Mouse (Mus musculus): ENCODE results near the gene Naa15.

Gene Naa15

GRCm38 (mm10) chr3:51517878-51518762 lies 103.2 kb downstream of the Naa15 start:
- TF ChIP-seq NANOG (IDR thresholded peaks at IDR 0.05; ENCODE audit: borderline replicate concordance, low read length) (no peak), CTCF (conservative IDR thresholded peaks at IDR 0.05; ENCODE audit: low read length) (no peak)
- Histone ChIP-seq H3K4me3 (replicated peaks; ENCODE audit: low read length) (0 out of 2 replicates have a peak overlapping the region, but pooled peaks have one; percentile 13), H3K36me3 (ENCODE audit: insufficient read depth, low read length) (peaks cover 5% of the 10 kb centered on the region; the same call in 1 of the 2 replicates), H3K27me3 (ENCODE audit: insufficient read depth, low read length) (no peaks in the 10 kb centered on the region; the same call in 1 of the 2 replicates), H3K4me1 (replicated peaks; ENCODE audit: low read depth, low read length) (peaks cover 17% of the 10 kb centered on the region), H3K9me3 (ENCODE audit: low read length) (no peaks in the 10 kb centered on the region)

GRCm38 (mm10) chr3:51518763-51519121 lies 103.8 kb downstream of the Naa15 start:
- Histone ChIP-seq H3K9me3 (ENCODE audit: low read length) (no peaks in the 10 kb centered on the region), H3K27me3 (ENCODE audit: insufficient read depth, low read length) (no peaks in the 10 kb centered on the region; the same call in 1 of the 2 replicates), H3K4me1 (replicated peaks; ENCODE audit: low read depth, low read length) (peaks cover 17% of the 10 kb centered on the region), H3K36me3 (ENCODE audit: insufficient read depth, low read length) (peaks cover 5% of the 10 kb centered on the region; the same call in 1 of the 2 replicates), H3K4me3 (replicated peaks; ENCODE audit: low read length) (0 out of 2 replicates have a peak overlapping the region, but pooled peaks have one; percentile 13)
- TF ChIP-seq NANOG (IDR thresholded peaks at IDR 0.05; ENCODE audit: borderline replicate concordance, low read length) (no peak), POU5F1 (IDR thresholded peaks at IDR 0.05; ENCODE audit: borderline replicate concordance, low read length) (no peak), CTCF (conservative IDR thresholded peaks at IDR 0.05; ENCODE audit: low read length) (no peak)

- Histone ChIP-seq H3K9me3 (ENCODE audit: low read length) (no peaks in the 10 kb centered on the region), H3K27me3 (ENCODE audit: insufficient read depth, low read length) (no peaks in the 10 kb centered on the region; the same call in 1 of the 2 replicates), H3K36me3 (ENCODE audit: insufficient read depth, low read length) (peaks cover 12% of the 10 kb centered on the region; the same call in 1 of the 2 replicates), H3K4me1 (replicated peaks; ENCODE audit: low read depth, low read length) (peaks cover 33% of the 10 kb centered on the region), H3K4me3 (replicated peaks; ENCODE audit: low read length) (no peak overlapping the region)
- TF ChIP-seq NANOG (IDR thresholded peaks at IDR 0.05; ENCODE audit: borderline replicate concordance, low read length): no peak
- no peak for TF ChIP-seq CTCF (conservative IDR thresholded peaks at IDR 0.05; ENCODE audit: low read length)
- no peak for TF ChIP-seq POU5F1 (IDR thresholded peaks at IDR 0.05; ENCODE audit: borderline replicate concordance, low read length)
Observed at GRCm38 (mm10) chr3:51521262-51521661, 106.3 kb downstream of the Naa15 start.

- Histone ChIP-seq H3K27me3 (ENCODE audit: insufficient read depth, low read length) (no peaks in the 10 kb centered on the region), H3K4me3 (replicated peaks; ENCODE audit: low read length) (peak overlapping the region; percentile 10; the same call in 1 of the 2 replicates), H3K4me1 (replicated peaks; ENCODE audit: low read depth, low read length) (peaks cover 20% of the 10 kb centered on the region), H3K9me3 (ENCODE audit: low read length) (no peaks in the 10 kb centered on the region), H3K36me3 (ENCODE audit: insufficient read depth, low read length) (peaks cover 12% of the 10 kb centered on the region; the same call in 1 of the 2 replicates)
- no peak for TF ChIP-seq NANOG (IDR thresholded peaks at IDR 0.05; ENCODE audit: borderline replicate concordance, low read length)
- TF ChIP-seq POU5F1 (IDR thresholded peaks at IDR 0.05; ENCODE audit: borderline replicate concordance, low read length): no peak
- TF ChIP-seq CTCF (conservative IDR thresholded peaks at IDR 0.05; ENCODE audit: low read length): no peak
Observed at GRCm38 (mm10) chr3:51525186-51525785, 110.3 kb downstream of the Naa15 start.

All from E14TG2a.4 (cell line).